Mouse (Mus musculus): Measurements from ENCODE around the gene Tex2. TPM values are rescaled to one million over a fixed set of nuclear protein-coding genes. Genes with fewer than 3 reads are reported as not detected.

Gene Tex2
- polyA plus RNA-seq (2012; ENCODE audit: low replicate concordance): 4.0 and 7.8 TPM in 2 replicates

DNA sequence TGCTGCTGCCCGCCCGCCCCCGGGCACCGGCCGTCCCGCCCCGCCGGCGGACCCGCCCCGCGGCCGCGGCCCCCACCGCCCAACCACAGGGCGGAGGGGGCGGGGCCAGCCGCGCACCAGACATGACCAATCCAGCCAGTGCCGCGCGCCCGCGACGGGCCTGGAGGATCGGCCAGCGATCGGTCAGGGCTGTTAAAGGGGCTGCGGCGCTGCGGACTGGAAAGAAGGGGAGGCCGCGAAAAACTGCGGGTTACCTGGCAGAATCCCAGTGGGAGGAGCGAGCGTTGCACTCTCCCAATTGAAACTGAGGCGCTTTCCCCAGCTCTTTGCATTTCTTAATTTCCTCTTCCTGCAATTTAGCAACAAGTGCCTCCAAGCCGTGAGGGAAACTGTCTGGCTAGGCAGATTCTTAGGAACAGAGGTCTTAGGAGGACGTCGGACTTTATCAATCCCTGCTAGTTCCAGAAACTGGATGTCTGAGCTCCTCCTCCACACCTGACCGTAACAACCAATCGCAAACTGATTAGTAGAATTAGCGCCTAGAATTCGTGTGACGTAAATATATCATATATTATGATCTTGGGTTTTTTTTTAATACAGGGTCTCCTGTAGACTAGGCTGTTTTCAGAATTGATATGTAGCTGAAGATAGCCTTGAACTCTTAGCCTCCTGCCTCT, at the start of gene Tex2:
Gene Tex2, minus strand, starts transcription at position 463 of the 677 bp plus-strand sequence.

DNA sequence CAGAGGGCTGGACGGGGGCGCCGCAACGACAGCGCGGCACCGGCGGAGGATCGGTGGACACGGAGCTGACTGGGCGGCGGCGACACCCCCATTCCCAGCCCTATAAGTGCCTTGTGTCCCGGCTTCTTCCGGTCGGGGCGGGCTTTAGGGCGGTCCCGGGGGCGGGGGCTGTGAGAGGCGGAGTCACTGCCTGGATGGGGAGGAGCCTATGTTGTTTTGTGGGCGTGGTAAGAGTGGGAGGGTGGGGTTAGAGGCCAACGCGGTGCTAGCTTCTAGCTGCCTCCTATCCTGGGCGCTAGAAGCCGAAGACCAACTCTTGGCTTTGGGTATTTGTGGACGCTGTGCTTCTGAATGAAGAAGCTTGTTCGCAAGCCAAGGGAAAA, 125.5 kb downstream of the Tex2 start, which contains the start of gene Ern1:
Gene Ern1, minus strand, starts transcription at position 120 of the 383 bp plus-strand sequence.

Other genes with a start within 250 kb of the Tex2 start
- gene Prr29, start 248.0 kb downstream of the Tex2 start, polyA plus RNA-seq (2012; ENCODE audit: low replicate concordance): 0.65 TPM in 1 of 2 replicates, not detected in the other
- 11.7 and 25.0 TPM in 2 replicates for gene Icam2, start 225.3 kb downstream of the Tex2 start, polyA plus RNA-seq (2012; ENCODE audit: low replicate concordance)
- gene Ern1, start 125.6 kb downstream of the Tex2 start, polyA plus RNA-seq (2012; ENCODE audit: low replicate concordance): 4.1 and 6.1 TPM in 2 replicates
- 0.83 and 1.5 TPM in 2 replicates for gene Pecam1, start 137.2 kb upstream of the Tex2 start, polyA plus RNA-seq (2012; ENCODE audit: low replicate concordance)
- gene Milr1, start 137.8 kb upstream of the Tex2 start, polyA plus RNA-seq (2012; ENCODE audit: low replicate concordance): 0.30 TPM in 1 of 2 replicates, not detected in the other
- 1.3 and 2.4 TPM in 2 replicates for gene Polg2, start 166.1 kb upstream of the Tex2 start, polyA plus RNA-seq (2012; ENCODE audit: low replicate concordance)
- 6,052 and 6,515 TPM in 2 replicates for gene Ddx5, start 175.8 kb upstream of the Tex2 start, polyA plus RNA-seq (2012; ENCODE audit: low replicate concordance)
- 2.0 and 4.0 TPM in 2 replicates for gene Cep95, start 175.8 kb upstream of the Tex2 start, polyA plus RNA-seq (2012; ENCODE audit: low replicate concordance)